Mouse (Mus musculus) embryonic facial prominence, embryonic 14.5 days (tissue): ENCODE measurements around the gene Clta. TPM values are rescaled to one million over a fixed set of nuclear protein-coding genes. Genes with fewer than 3 reads are reported as not detected.

Experiments
- ATAC-seq: fragments of 200-750 bp; cut with Nextera tagmentation; 2 replicates; pipeline ENCODE4 v1.8.0; 2017; ENCODE audit warnings: low read depth, moderate number of reproducible peaks, moderate TSS enrichment
- DNase-seq: peaks from one replicate; pipeline ENCODE4 v3.0.0-alpha.2; 2015; ENCODE audit warnings: low spot score
- H3K27ac ChIP-seq: fragments of 300-500 bp; sonication (generic); replicated peaks from 2 replicates; pipeline ENCODE4 v1.5.1; 2014; ENCODE audit warnings: low read depth, mild to moderate bottlenecking, low read length, moderate library complexity
- H3K27me3 ChIP-seq: fragments of 300-500 bp; sonication (generic); replicated peaks from 2 replicates; pipeline ENCODE4 v1.6.1; 2014; ENCODE audit warnings: low read length; ENCODE audit not compliant: control insufficient read depth, insufficient read depth
- H3K36me3 ChIP-seq: fragments of 300-500 bp; sonication (generic); 2 replicates; pipeline ENCODE4 v1.6.1; 2014; ENCODE audit warnings: low read length, mixed read lengths; ENCODE audit not compliant: control insufficient read depth, insufficient read depth
- H3K4me1 ChIP-seq: fragments of 300-500 bp; sonication (generic); 2 replicates; pipeline ENCODE4 v1.6.1; 2014; ENCODE audit warnings: antibody characterized with exemption, low read length; ENCODE audit not compliant: control insufficient read depth, insufficient read depth
- H3K4me2 ChIP-seq: fragments of 300-500 bp; sonication (generic); 2 replicates; pipeline ENCODE4 v1.6.1; 2014; ENCODE audit warnings: low read depth, mild to moderate bottlenecking, low read length, moderate library complexity, mixed read lengths
- H3K4me3 ChIP-seq: fragments of 300-500 bp; sonication (generic); 2 replicates; pipeline ENCODE4 v1.5.1; 2014; ENCODE audit warnings: low read depth, mild to moderate bottlenecking, low read length
- H3K9ac ChIP-seq: fragments of 300-500 bp; sonication (generic); 2 replicates; pipeline ENCODE4 v1.6.1; 2014; ENCODE audit warnings: low read depth, mild to moderate bottlenecking, low read length, moderate library complexity, mixed read lengths
- H3K9me3 ChIP-seq: fragments of 300-500 bp; sonication (generic); 2 replicates; pipeline ENCODE4 v1.6.1; 2016; ENCODE audit warnings: low read length; ENCODE audit not compliant: control insufficient read depth
- WGBS: fragments of 180-500 bp; shearing (Covaris S2); extraction: QIAGEN DNeasy Blood & Tissue Kit; methylation state at CpG from one replicate; pipeline ENCODE4 v1.1.7; 2014; 5-methylcytosine and 5-hydroxymethylcytosine counted together
- polyA plus RNA-seq: library from polyadenylated mRNA; unstranded; fragments of >200 nt; fragmentation: Nextera tagmentation; extraction: Ambion mirVana; gene quantifications from 2 replicates; pipeline ENCODE4 v1.2.1, GENCODE M21; 2014

The Clta gene
- polyA plus RNA-seq, 1 experiment from 2014 or later = 258 TPM

- Histone ChIP-seq H3K4me3 (peak overlapping the region; percentile 99), H3K9ac (peak overlapping the region; percentile 95), H3K4me1 (peaks cover 12% of the 10 kb centered on the region), H3K27me3 (no peaks in the 10 kb centered on the region), H3K36me3 (0 out of 2 replicates have a peak, but pooled peaks cover 4% of the 10 kb centered on the region), H3K27ac (peak overlapping the region; percentile 81), H3K4me2 (peak overlapping the region; percentile 94), H3K9me3 (no peaks in the 10 kb centered on the region)
- under 1% methylated on average over 54 of the region's 77 CpGs for WGBS
- ATAC-seq (peak; percentile 98), DNase-seq (peak; percentile 98)
Measured at GRCm38 (mm10) chr4:44012376-44013367, 8.4 kb downstream of the Clta start.

GRCm38 (mm10) chr4:44013391-44014070, 9.3 kb downstream of the Clta start:
- Histone ChIP-seq H3K4me1 (peaks cover 12% of the 10 kb centered on the region), H3K4me3 (peak overlapping the region; percentile 99), H3K4me2 (peak overlapping the region; percentile 94), H3K9ac (peak overlapping the region; percentile 95), H3K27me3 (no peaks in the 10 kb centered on the region), H3K9me3 (no peaks in the 10 kb centered on the region), H3K36me3 (peaks cover 6% of the 10 kb centered on the region; the same call in 1 of the 2 replicates), H3K27ac (0 out of 2 replicates have a peak overlapping the region, but pooled peaks have one; percentile 81)
- DNase-seq = no peak
- 24% methylated on average over 11 of the region's 11 CpGs for WGBS
- ATAC-seq = no peak

GRCm38 (mm10) chr4:44016071-44016470, 11.8 kb downstream of the Clta start:
- no peak for ATAC-seq
- Histone ChIP-seq H3K9ac (no peak overlapping the region), H3K4me3 (no peak overlapping the region), H3K4me1 (peaks cover 12% of the 10 kb centered on the region), H3K9me3 (no peaks in the 10 kb centered on the region), H3K4me2 (no peak overlapping the region), H3K36me3 (peaks cover 31% of the 10 kb centered on the region), H3K27me3 (no peaks in the 10 kb centered on the region), H3K27ac (no peak overlapping the region)
- DNase-seq = no peak
- WGBS = 85% methylated on average over 4 of the region's 4 CpGs

GRCm38 (mm10) chr4:44016791-44017190, 12.5 kb downstream of the Clta start:
- no peaks in the 10 kb centered on the region for H3K27me3 ChIP-seq
- peaks cover 12% of the 10 kb centered on the region for H3K4me1 ChIP-seq
- H3K9me3 ChIP-seq = no peaks in the 10 kb centered on the region
- H3K4me2 ChIP-seq = no peak overlapping the region
- no peak overlapping the region for H3K9ac ChIP-seq
- WGBS = 91% methylated on average over 12 of the region's 12 CpGs
- ATAC-seq (no peak), DNase-seq (no peak)
- no peak overlapping the region for H3K27ac ChIP-seq
- peaks cover 39% of the 10 kb centered on the region for H3K36me3 ChIP-seq
- H3K4me3 ChIP-seq = no peak overlapping the region

- Histone ChIP-seq H3K27me3 (no peaks in the 10 kb centered on the region), H3K4me3 (no peak overlapping the region), H3K27ac (no peak overlapping the region), H3K9ac (no peak overlapping the region), H3K9me3 (no peaks in the 10 kb centered on the region), H3K4me1 (no peaks in the 10 kb centered on the region), H3K4me2 (no peak overlapping the region), H3K36me3 (peaks cover 90% of the 10 kb centered on the region)
- 77% methylated on average over 4 of the region's 4 CpGs for WGBS
- ATAC-seq (no peak), DNase-seq (no peak)
Measured at GRCm38 (mm10) chr4:44022323-44022722, 18.1 kb downstream of the Clta start.

- H3K4me3 ChIP-seq = no peak overlapping the region
- H3K9me3 ChIP-seq = no peaks in the 10 kb centered on the region
- no peak overlapping the region for H3K27ac ChIP-seq
- H3K9ac ChIP-seq = no peak overlapping the region
- no peaks in the 10 kb centered on the region for H3K4me1 ChIP-seq
- H3K27me3 ChIP-seq = no peaks in the 10 kb centered on the region
- WGBS = 91% methylated on average over 11 of the region's 11 CpGs
- DNase-seq = no peak
- ATAC-seq = peak; percentile 45; the same call in 1 of the 2 replicates
- H3K36me3 ChIP-seq = peaks cover 95% of the 10 kb centered on the region
- no peak overlapping the region for H3K4me2 ChIP-seq
Measured at GRCm38 (mm10) chr4:44022766-44023165, 18.5 kb downstream of the Clta start.

- Histone ChIP-seq H3K36me3 (peaks cover 99% of the 10 kb centered on the region), H3K9ac (no peak overlapping the region), H3K27me3 (no peaks in the 10 kb centered on the region), H3K4me1 (no peaks in the 10 kb centered on the region), H3K4me2 (no peak overlapping the region), H3K27ac (no peak overlapping the region), H3K4me3 (no peak overlapping the region), H3K9me3 (no peaks in the 10 kb centered on the region)
- WGBS = 92% methylated on average over 9 of the region's 9 CpGs
- ATAC-seq = no peak
- DNase-seq = peak; percentile 39
Measured at GRCm38 (mm10) chr4:44023681-44024080, 19.4 kb downstream of the Clta start.

GRCm38 (mm10) chr4:44024241-44024640, 20.0 kb downstream of the Clta start:
- Histone ChIP-seq H3K9me3 (no peaks in the 10 kb centered on the region), H3K4me3 (no peak overlapping the region), H3K27ac (no peak overlapping the region), H3K9ac (no peak overlapping the region), H3K27me3 (no peaks in the 10 kb centered on the region), H3K36me3 (peaks cover 97% of the 10 kb centered on the region), H3K4me1 (no peaks in the 10 kb centered on the region), H3K4me2 (no peak overlapping the region)
- no peak for ATAC-seq
- WGBS = 94% methylated on average over 6 of the region's 6 CpGs
- DNase-seq = no peak
